Mouse (Mus musculus) B cell, adult 67 days (primary cell): ENCODE measurements around the gene Taf15. TPM values are rescaled to one million over a fixed set of nuclear protein-coding genes. Genes with fewer than 3 reads are reported as not detected.

Experiments
- total RNA-seq, 2 experiments: library from RNA; stranded (reverse); gene quantifications; 4 replicates each; pipeline ENCODE4 v1.2.4; 2023

Taf15 gene
- 100 to 1,000 TPM; 170 to 177 TPM for total RNA-seq

DNA sequence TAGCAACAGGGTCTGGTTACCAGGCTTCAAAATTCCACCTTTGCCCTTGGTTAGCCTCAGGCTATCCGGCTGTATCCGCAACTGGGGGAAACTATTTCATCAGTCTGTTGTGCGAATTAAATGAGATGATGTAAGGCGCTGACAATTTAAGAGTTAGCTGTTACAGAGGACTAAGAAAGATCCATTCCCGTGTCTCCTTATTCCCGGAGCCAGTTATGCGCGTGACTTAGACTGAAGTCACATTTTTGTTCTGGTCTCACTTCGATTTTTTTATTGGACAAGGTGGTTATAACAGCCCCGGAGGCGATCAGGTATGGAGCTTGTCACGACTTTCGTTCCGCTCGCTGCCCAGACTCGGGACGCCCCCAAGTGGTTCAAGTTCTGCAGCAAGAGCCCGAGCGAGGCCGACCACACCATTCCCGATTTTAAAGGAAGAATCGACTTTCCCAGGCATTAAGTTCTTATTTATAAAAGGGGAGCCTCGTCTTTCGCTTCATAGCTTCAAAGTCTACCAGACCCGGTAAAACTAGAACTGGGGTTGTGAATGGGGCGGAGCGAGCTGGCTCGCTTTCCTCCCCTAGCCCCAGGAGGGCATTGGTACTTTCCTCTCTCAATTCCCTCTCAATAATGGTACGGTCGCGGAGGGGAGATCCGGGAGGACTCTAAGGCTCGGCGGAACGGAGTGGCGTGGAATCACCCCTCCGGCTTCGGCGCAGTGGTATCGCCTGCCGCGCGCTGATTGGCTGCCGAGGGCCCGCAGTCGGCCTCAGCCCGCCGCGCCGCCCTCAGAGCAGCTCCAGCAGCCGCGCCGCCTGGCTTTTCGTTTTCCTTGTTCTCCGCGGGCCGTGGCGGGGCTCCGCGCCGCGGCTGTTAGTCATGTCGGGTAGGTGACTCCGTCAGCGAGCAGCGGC, at the start of gene Taf15:
TSS of gene Taf15 (plus strand) at position 763 of the 911 bp plus-strand sequence.

DNA sequence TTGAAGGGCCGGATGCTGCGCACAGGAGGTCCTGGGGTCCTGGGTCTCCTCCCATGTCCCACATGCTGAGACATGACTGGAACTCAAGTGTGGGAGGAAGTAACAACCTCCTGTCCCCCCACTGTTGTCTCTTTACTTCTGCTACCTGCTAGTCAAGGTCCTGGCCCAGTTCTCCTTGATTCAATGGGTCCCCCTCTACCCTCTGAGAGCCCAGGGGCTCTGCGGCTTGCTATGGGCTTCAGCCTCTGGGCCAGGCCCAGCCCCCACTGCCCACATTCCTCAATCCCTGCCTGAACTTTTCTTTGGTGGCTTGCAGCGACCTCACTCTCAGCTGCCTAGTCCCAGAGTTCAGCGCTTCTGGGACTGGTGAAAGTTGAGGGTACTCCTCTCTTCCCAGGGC, 43.5 kb upstream of the Taf15 start, which contains the start of gene Gas2l2:
TSS of gene Gas2l2 (minus strand) at position 101 of the 400 bp plus-strand sequence.

DNA sequence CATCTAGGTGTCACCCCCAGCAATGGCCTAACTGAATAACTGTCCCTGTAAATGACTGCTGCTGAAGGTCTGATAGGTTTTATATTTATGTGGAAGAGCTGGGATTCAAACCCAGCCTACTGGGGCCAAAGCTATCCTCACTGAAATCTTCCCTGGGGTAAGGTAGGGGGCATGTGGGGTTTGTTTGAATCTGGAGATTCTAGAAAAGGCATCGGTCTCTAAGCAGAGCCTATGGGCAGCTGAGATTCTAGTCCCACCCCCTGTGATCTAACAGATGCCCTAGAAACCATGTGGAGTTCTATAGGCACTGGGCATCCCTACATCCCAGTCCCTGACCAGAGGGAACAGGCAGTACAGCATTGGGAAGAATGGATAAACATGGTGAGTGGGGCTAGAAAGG, 35.5 kb upstream of the Taf15 start, which contains the start of gene 1700020L24Rik:
TSS of gene 1700020L24Rik (plus strand) at position 301 of the 400 bp plus-strand sequence.

DNA sequence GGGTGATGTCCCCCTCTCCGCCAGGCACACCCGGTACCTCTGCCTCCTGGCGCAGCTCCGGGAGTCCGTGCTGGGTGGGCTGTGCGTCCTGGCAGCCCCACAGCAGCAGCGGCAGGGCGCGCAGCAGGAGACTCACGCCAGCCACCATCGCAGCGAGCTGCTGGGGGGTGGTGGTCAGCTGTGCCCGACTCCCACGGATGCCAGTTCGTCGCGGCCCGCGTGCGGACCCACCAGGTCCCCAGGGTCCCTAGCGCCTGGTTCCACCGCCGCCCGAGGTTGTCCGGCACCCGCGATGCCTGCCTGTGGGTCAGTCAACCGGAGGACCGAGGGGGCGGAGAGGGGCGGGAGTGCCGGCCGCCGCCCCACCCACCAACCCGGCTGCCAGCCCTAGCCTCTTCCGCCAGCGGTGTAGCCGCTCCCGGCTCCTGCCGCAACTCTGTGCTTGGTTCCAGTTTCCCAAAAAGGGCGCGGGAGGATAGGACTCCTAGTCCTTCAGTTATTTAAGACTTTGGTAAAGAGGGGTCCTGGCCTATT, 10.1 kb upstream of the Taf15 start, which contains the start of gene Mmp28:
TSS of gene Mmp28 (minus strand) at position 361 of the 534 bp plus-strand sequence.

DNA sequence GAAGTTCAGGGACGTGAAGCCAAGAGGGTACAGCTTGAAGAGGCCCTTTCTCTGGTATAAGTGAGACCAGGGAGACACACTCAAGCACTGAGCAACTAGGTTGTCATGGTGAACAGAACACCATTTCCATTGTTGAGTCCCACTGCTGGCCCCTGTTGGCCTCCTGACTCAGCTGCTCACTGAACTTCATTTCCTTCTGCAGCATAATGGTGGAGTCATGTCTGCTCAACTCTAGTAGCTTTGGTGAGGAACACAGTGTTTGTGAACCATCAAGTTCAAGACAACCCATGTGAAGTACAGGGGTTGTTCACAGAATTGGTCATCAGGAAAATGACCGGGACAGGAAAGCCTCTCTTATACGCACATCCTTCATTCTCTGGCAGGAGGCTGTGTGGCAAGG, 49.2 kb downstream of the Taf15 start, which contains the start of gene Heatr9:
TSS of gene Heatr9 (minus strand) at position 101 of the 400 bp plus-strand sequence.

DNA sequence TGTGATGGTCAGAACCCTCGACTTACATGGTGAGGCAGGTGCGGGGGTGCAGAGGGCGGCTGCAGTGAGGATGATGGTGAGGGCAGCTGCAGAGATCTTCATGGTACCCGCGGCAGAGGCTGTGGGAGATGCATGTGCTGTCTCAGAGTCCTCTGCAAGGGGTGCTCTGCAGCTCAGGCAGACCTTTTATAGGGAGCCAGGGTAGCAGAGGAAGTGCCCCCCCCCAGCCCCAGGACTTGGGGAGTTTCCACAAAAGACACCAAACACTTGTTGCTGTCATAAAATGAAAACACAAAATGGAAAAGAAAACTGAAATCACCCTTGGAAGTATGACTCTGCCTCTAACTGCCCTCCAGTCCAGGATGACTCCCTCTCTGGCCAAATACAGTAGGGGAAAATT, 57.5 kb downstream of the Taf15 start, which contains the start of gene Ccl5:
TSS of gene Ccl5 (minus strand) at position 159 of the 400 bp plus-strand sequence.

Other genes with a start within 250 kb of the Taf15 start
- not detected for gene Slfn14, start 186.4 kb upstream of the Taf15 start, total RNA-seq
- 100 to 1,000 TPM; 139 to 156 TPM for gene Ap2b1, start 174.1 kb upstream of the Taf15 start, total RNA-seq
- gene Pex12, start 170.5 kb upstream of the Taf15 start, total RNA-seq: 10 to 100 TPM; 22.3 to 22.6 TPM
- gene Rasl10b, start 63.9 kb upstream of the Taf15 start, total RNA-seq: under 1 TPM; 0.44 to 0.62 TPM
- gene Gas2l2, start 43.6 kb upstream of the Taf15 start, total RNA-seq: not detected
- 1 to 10 TPM in 1 of 2 experiments, not detected in 1; 1.1 TPM for gene 1700020L24Rik, start 35.4 kb upstream of the Taf15 start, total RNA-seq
- gene Mmp28, start 10.0 kb upstream of the Taf15 start, total RNA-seq: under 1 TPM in 1 of 2 experiments, not detected in 1; 0.46 TPM
- under 1 TPM in 1 of 2 experiments, not detected in 1; 0.29 TPM for gene Heatr9, start 49.1 kb downstream of the Taf15 start, total RNA-seq
- gene Ccl5, start 57.4 kb downstream of the Taf15 start, total RNA-seq: 1 to 10 TPM; 2.4 to 9.3 TPM
- 1 to 10 TPM in 1 of 2 experiments, under 1 TPM in 1; 0.24 to 1.1 TPM for gene Ccl9, start 105.5 kb downstream of the Taf15 start, total RNA-seq
- under 1 TPM in 1 of 2 experiments, not detected in 1; 0.99 TPM for gene Ccl6, start 120.0 kb downstream of the Taf15 start, total RNA-seq
- gene Rpl9-ps1, start 172.5 kb downstream of the Taf15 start, total RNA-seq: not detected
- 10 to 100 TPM; 13.4 to 21.2 TPM for gene Ccl3, start 176.3 kb downstream of the Taf15 start, total RNA-seq
- gene Ccl4, start 189.5 kb downstream of the Taf15 start, total RNA-seq: 1 to 10 TPM; 4.5 to 8.1 TPM
- 10 to 100 TPM in 1 of 2 experiments, 1 to 10 TPM in 1; 5.8 to 12.5 TPM for gene Wfdc17, start 230.9 kb downstream of the Taf15 start, total RNA-seq
- gene Wfdc18, start 235.9 kb downstream of the Taf15 start, total RNA-seq: not detected